Mouse (Mus musculus): ENCODE measurements around the gene Ciita. TPM values are rescaled to one million over a fixed set of nuclear protein-coding genes. Genes with fewer than 3 reads are reported as not detected.

The Ciita gene
- polyA plus RNA-seq, 1 experiment: not detected

GRCm38 (mm10) chr16:10524866-10525609 lies 45.2 kb downstream of the Ciita start:
- TF ChIP-seq CTCF (IDR thresholded peaks at IDR 0.05; ENCODE audit: low read depth, low read length) (no peak), POLR2A (IDR thresholded peaks at IDR 0.05; ENCODE audit: insufficient read depth, low read length) (no peak), EP300 (IDR thresholded peaks at IDR 0.05; ENCODE audit: insufficient read depth, low read depth, low read length) (no peak)
- no peak overlapping the region for H3K9ac ChIP-seq (ENCODE audit: low read depth, poor library complexity, severe bottlenecking)
- no peak overlapping the region for H3K4me3 ChIP-seq (ENCODE audit: low read depth, low read length)
- H3K36me3 ChIP-seq (ENCODE audit: control insufficient read depth, insufficient read depth, low read length, poor library complexity, severe bottlenecking): no peaks in the 10 kb centered on the region
- H3K9me3 ChIP-seq (replicated peaks; ENCODE audit: control insufficient read depth, insufficient read depth, low read length, poor library complexity, severe bottlenecking): no peaks in the 10 kb centered on the region
- no peaks in the 10 kb centered on the region for H3K27me3 ChIP-seq (ENCODE audit: control insufficient read depth, insufficient read depth, low read length, poor library complexity, severe bottlenecking)
- no peak overlapping the region for H3K27ac ChIP-seq (ENCODE audit: insufficient read depth, low read length)
- no peaks in the 10 kb centered on the region for H3K4me1 ChIP-seq (ENCODE audit: control insufficient read depth, insufficient read depth, low read length)

GRCm38 (mm10) chr16:10525610-10525980 lies 45.7 kb downstream of the Ciita start:
- Histone ChIP-seq H3K4me3 (ENCODE audit: low read depth, low read length) (no peak overlapping the region), H3K9ac (ENCODE audit: low read depth, poor library complexity, severe bottlenecking) (no peak overlapping the region), H3K4me1 (ENCODE audit: control insufficient read depth, insufficient read depth, low read length) (no peaks in the 10 kb centered on the region), H3K36me3 (ENCODE audit: control insufficient read depth, insufficient read depth, low read length, poor library complexity, severe bottlenecking) (no peaks in the 10 kb centered on the region), H3K9me3 (replicated peaks; ENCODE audit: control insufficient read depth, insufficient read depth, low read length, poor library complexity, severe bottlenecking) (no peaks in the 10 kb centered on the region), H3K27me3 (ENCODE audit: control insufficient read depth, insufficient read depth, low read length, poor library complexity, severe bottlenecking) (no peaks in the 10 kb centered on the region), H3K27ac (ENCODE audit: insufficient read depth, low read length) (no peak overlapping the region)
- TF ChIP-seq POLR2A (IDR thresholded peaks at IDR 0.05; ENCODE audit: insufficient read depth, low read length) (no peak), EP300 (IDR thresholded peaks at IDR 0.05; ENCODE audit: insufficient read depth, low read depth, low read length) (no peak), CTCF (IDR thresholded peaks at IDR 0.05; ENCODE audit: low read depth, low read length) (no peak)

- H3K27me3 ChIP-seq (ENCODE audit: control insufficient read depth, insufficient read depth, low read length, poor library complexity, severe bottlenecking): no peaks in the 10 kb centered on the region
- no peaks in the 10 kb centered on the region for H3K9me3 ChIP-seq (replicated peaks; ENCODE audit: control insufficient read depth, insufficient read depth, low read length, poor library complexity, severe bottlenecking)
- no peak for TF ChIP-seq POLR2A (IDR thresholded peaks at IDR 0.05; ENCODE audit: insufficient read depth, low read length)
- no peak overlapping the region for H3K9ac ChIP-seq (ENCODE audit: low read depth, poor library complexity, severe bottlenecking)
- no peaks in the 10 kb centered on the region for H3K4me1 ChIP-seq (ENCODE audit: control insufficient read depth, insufficient read depth, low read length)
- no peak overlapping the region for H3K27ac ChIP-seq (ENCODE audit: insufficient read depth, low read length)
- H3K4me3 ChIP-seq (ENCODE audit: low read depth, low read length): no peak overlapping the region
- no peaks in the 10 kb centered on the region for H3K36me3 ChIP-seq (ENCODE audit: control insufficient read depth, insufficient read depth, low read length, poor library complexity, severe bottlenecking)
These were observed 47.3 kb downstream of the Ciita start for GRCm38 (mm10) chr16:10527046-10527644.

- TF ChIP-seq CTCF (IDR thresholded peaks at IDR 0.05; ENCODE audit: low read depth, low read length) (no peak), POLR2A (IDR thresholded peaks at IDR 0.05; ENCODE audit: insufficient read depth, low read length) (no peak), EP300 (IDR thresholded peaks at IDR 0.05; ENCODE audit: insufficient read depth, low read depth, low read length) (no peak)
- Histone ChIP-seq H3K27me3 (ENCODE audit: control insufficient read depth, insufficient read depth, low read length, poor library complexity, severe bottlenecking) (no peaks in the 10 kb centered on the region), H3K27ac (ENCODE audit: insufficient read depth, low read length) (no peak overlapping the region), H3K9ac (ENCODE audit: low read depth, poor library complexity, severe bottlenecking) (no peak overlapping the region), H3K4me1 (ENCODE audit: control insufficient read depth, insufficient read depth, low read length) (no peaks in the 10 kb centered on the region), H3K9me3 (replicated peaks; ENCODE audit: control insufficient read depth, insufficient read depth, low read length, poor library complexity, severe bottlenecking) (no peaks in the 10 kb centered on the region), H3K4me3 (ENCODE audit: low read depth, low read length) (no peak overlapping the region), H3K36me3 (ENCODE audit: control insufficient read depth, insufficient read depth, low read length, poor library complexity, severe bottlenecking) (no peaks in the 10 kb centered on the region)
These were observed 48.5 kb downstream of the Ciita start for GRCm38 (mm10) chr16:10528382-10528781.

GRCm38 (mm10) chr16:10530179-10530578 lies 50.3 kb downstream of the Ciita start:
- no peaks in the 10 kb centered on the region for H3K27me3 ChIP-seq (ENCODE audit: control insufficient read depth, insufficient read depth, low read length, poor library complexity, severe bottlenecking)
- H3K9me3 ChIP-seq (replicated peaks; ENCODE audit: control insufficient read depth, insufficient read depth, low read length, poor library complexity, severe bottlenecking): no peaks in the 10 kb centered on the region
- H3K36me3 ChIP-seq (ENCODE audit: control insufficient read depth, insufficient read depth, low read length, poor library complexity, severe bottlenecking): no peaks in the 10 kb centered on the region
- no peaks in the 10 kb centered on the region for H3K4me1 ChIP-seq (ENCODE audit: control insufficient read depth, insufficient read depth, low read length)
- no peak overlapping the region for H3K9ac ChIP-seq (ENCODE audit: low read depth, poor library complexity, severe bottlenecking)
- no peak overlapping the region for H3K4me3 ChIP-seq (ENCODE audit: low read depth, low read length)
- H3K27ac ChIP-seq (ENCODE audit: insufficient read depth, low read length): no peak overlapping the region
- TF ChIP-seq POLR2A (IDR thresholded peaks at IDR 0.05; ENCODE audit: insufficient read depth, low read length): no peak
- no peak for TF ChIP-seq EP300 (IDR thresholded peaks at IDR 0.05; ENCODE audit: insufficient read depth, low read depth, low read length)
- TF ChIP-seq CTCF (IDR thresholded peaks at IDR 0.05; ENCODE audit: low read depth, low read length): no peak

- H3K27ac ChIP-seq (ENCODE audit: insufficient read depth, low read length): no peak overlapping the region
- H3K36me3 ChIP-seq (ENCODE audit: control insufficient read depth, insufficient read depth, low read length, poor library complexity, severe bottlenecking): no peaks in the 10 kb centered on the region
- H3K9me3 ChIP-seq (replicated peaks; ENCODE audit: control insufficient read depth, insufficient read depth, low read length, poor library complexity, severe bottlenecking): no peaks in the 10 kb centered on the region
- no peak overlapping the region for H3K9ac ChIP-seq (ENCODE audit: low read depth, poor library complexity, severe bottlenecking)
- H3K4me3 ChIP-seq (ENCODE audit: low read depth, low read length): no peak overlapping the region
- TF ChIP-seq POLR2A (IDR thresholded peaks at IDR 0.05; ENCODE audit: insufficient read depth, low read length): no peak
- TF ChIP-seq CTCF (IDR thresholded peaks at IDR 0.05; ENCODE audit: low read depth, low read length): no peak
- TF ChIP-seq EP300 (IDR thresholded peaks at IDR 0.05; ENCODE audit: insufficient read depth, low read depth, low read length): no peak
- H3K27me3 ChIP-seq (ENCODE audit: control insufficient read depth, insufficient read depth, low read length, poor library complexity, severe bottlenecking): no peaks in the 10 kb centered on the region
- no peaks in the 10 kb centered on the region for H3K4me1 ChIP-seq (ENCODE audit: control insufficient read depth, insufficient read depth, low read length)
These were observed 53.9 kb downstream of the Ciita start for GRCm38 (mm10) chr16:10533781-10534180.

Data from ES-Bruce4 (cell line).